Mouse (Mus musculus): ENCODE results near the gene Ddx5. TPM values are rescaled to one million over a fixed set of nuclear protein-coding genes. Genes with fewer than 3 reads are reported as not detected.

The Ddx5 gene
- polyA plus RNA-seq, 1 experiment from 2014 or later: 504 TPM

DNA sequence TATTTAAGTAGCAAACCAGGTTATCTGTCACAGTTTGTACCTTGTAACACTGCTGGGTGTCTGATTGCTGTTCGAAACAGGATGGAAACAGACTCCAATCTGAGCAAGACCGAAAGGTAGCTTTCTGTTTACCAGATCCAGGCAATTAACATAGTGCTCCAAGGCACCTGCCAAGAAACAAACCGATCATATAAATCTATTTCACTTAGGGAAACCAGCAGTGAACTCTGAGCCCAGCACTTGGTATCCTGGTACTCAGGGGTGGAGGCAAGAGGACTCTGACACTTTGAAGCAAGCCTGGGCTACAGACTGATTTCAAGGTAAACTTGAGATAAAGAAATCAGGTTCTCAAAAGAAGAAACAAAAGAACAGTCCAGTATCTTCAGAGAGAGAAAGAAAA is 11.6 kb downstream of the Ddx5 start:
- no peak overlapping the region for H3K9ac ChIP-seq (ENCODE audit: low read length)
- no peak overlapping the region for H3K27ac ChIP-seq (ENCODE audit: low read depth, low read length)
- H3K9me3 ChIP-seq (replicated peaks; ENCODE audit: control insufficient read depth, low read length): no peaks in the 10 kb centered on the region
- DNase-seq (ENCODE audit: low spot score): no peak
- H3K4me3 ChIP-seq (ENCODE audit: low read depth, low read length): no peak overlapping the region
- H3K36me3 ChIP-seq (ENCODE audit: control insufficient read depth, insufficient read depth, low read length): peaks cover 65% of the 10 kb centered on the region
- no peak for ATAC-seq
- H3K27me3 ChIP-seq (replicated peaks; ENCODE audit: control insufficient read depth, insufficient read depth, low read length): no peaks in the 10 kb centered on the region
- H3K4me2 ChIP-seq (ENCODE audit: low read length): no peak overlapping the region
- no peaks in the 10 kb centered on the region for H3K4me1 ChIP-seq (ENCODE audit: control insufficient read depth, insufficient read depth, low read length)
- 91% methylated on average over 3 of the region's 3 CpGs for WGBS

DNA sequence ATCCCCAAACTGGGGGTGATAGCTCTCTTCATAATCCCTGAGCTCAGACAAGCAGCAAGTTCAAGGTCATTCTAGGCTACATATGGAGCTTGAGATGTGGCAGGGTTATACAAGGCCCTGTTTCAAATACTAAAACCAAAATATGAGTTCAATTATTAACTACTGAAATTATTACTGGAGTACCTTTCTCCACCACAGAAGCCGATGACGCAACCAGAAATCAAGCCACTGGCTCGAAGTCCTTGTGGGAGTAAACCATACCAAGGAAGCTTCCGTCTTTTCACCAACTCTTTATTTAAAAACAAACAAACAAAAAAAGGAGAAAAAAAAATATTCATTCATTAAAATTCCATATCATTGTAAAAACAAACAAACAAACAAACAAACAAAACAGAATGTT is 12.0 kb downstream of the Ddx5 start:
- Histone ChIP-seq H3K27ac (ENCODE audit: low read depth, low read length) (no peak overlapping the region), H3K4me1 (ENCODE audit: control insufficient read depth, insufficient read depth, low read length) (no peaks in the 10 kb centered on the region), H3K4me3 (ENCODE audit: low read depth, low read length) (no peak overlapping the region), H3K27me3 (replicated peaks; ENCODE audit: control insufficient read depth, insufficient read depth, low read length) (no peaks in the 10 kb centered on the region), H3K36me3 (ENCODE audit: control insufficient read depth, insufficient read depth, low read length) (peaks cover 65% of the 10 kb centered on the region), H3K9ac (ENCODE audit: low read length) (no peak overlapping the region), H3K9me3 (replicated peaks; ENCODE audit: control insufficient read depth, low read length) (no peaks in the 10 kb centered on the region), H3K4me2 (ENCODE audit: low read length) (no peak overlapping the region)
- 97% methylated on average over 4 of the region's 4 CpGs for WGBS
- DNase-seq (ENCODE audit: low spot score) (no peak), ATAC-seq (no peak)

DNA sequence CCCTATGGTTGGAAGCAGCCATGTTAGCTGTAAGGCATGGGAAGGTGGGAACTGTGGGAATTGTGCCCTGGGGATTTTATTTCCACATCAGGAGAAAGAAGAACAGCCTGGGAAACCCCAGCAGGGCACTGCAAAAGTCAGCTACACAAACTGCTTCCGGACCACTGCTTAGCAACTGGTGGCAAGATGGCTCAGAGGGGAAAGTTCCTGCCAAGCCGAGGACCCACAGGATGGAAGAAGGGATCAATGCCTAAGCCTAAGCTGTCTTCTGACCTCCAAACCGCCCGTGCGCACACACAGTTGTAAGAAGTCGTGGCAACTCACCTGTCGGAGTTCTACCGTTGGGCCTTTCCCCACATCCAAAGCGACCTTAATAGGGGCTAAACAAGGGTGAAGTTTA is 15.9 kb downstream of the Ddx5 start:
- H3K27ac ChIP-seq (ENCODE audit: low read depth, low read length): no peak overlapping the region
- no peak overlapping the region for H3K9ac ChIP-seq (ENCODE audit: low read length)
- H3K9me3 ChIP-seq (replicated peaks; ENCODE audit: control insufficient read depth, low read length): no peaks in the 10 kb centered on the region
- WGBS: 90% methylated on average over 9 of the region's 9 CpGs
- DNase-seq (ENCODE audit: low spot score): no peak
- H3K4me1 ChIP-seq (ENCODE audit: control insufficient read depth, insufficient read depth, low read length): no peaks in the 10 kb centered on the region
- H3K36me3 ChIP-seq (ENCODE audit: control insufficient read depth, insufficient read depth, low read length): peaks cover 76% of the 10 kb centered on the region
- H3K4me3 ChIP-seq (ENCODE audit: low read depth, low read length): no peak overlapping the region
- no peaks in the 10 kb centered on the region for H3K27me3 ChIP-seq (replicated peaks; ENCODE audit: control insufficient read depth, insufficient read depth, low read length)
- ATAC-seq: no peak
- no peak overlapping the region for H3K4me2 ChIP-seq (ENCODE audit: low read length)

DNA sequence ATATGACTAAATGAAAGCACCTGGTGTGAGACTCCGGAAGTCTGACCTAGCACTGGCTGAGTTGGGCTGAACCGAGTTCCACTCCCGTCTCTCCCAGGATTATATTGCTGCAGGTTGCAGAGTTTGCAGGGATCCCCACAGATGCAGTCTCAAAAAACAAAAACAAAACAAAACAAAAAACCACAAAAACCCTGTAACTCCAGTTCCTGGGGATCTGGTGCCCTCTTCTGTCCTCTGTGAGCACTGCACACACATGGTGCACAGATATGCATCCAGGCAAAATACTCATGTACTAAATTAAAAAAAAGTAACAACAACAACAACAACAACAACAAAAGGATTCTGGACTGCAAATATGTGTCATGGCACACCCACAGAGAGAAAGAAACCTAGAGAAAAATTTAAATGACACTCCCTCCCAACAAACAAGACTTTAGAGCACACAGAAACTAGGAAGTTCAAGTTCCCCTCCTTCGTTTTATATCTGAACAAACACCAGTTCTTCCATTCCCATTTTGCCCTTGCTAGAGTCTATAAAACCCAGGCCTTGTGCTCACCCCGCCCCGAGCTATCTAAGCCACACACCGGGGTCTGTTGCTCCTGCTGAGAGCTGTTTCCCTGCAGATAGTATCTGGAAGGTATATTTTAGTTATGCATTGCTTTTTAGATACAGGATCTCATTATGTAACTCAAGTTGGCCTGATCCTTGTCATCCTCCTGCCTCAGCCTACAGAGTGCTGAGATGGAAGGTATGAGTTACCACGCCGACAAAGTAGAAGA is 18.6 kb downstream of the Ddx5 start:
- ATAC-seq (no peak), DNase-seq (ENCODE audit: low spot score) (no peak)
- H3K27me3 ChIP-seq (replicated peaks; ENCODE audit: control insufficient read depth, insufficient read depth, low read length): no peaks in the 10 kb centered on the region
- no peak overlapping the region for H3K27ac ChIP-seq (ENCODE audit: low read depth, low read length)
- WGBS: 95% methylated on average over 9 of the region's 9 CpGs
- no peaks in the 10 kb centered on the region for H3K9me3 ChIP-seq (replicated peaks; ENCODE audit: control insufficient read depth, low read length)
- peaks cover 78% of the 10 kb centered on the region for H3K36me3 ChIP-seq (ENCODE audit: control insufficient read depth, insufficient read depth, low read length)
- H3K4me3 ChIP-seq (ENCODE audit: low read depth, low read length): no peak overlapping the region
- H3K4me1 ChIP-seq (ENCODE audit: control insufficient read depth, insufficient read depth, low read length): no peaks in the 10 kb centered on the region
- H3K4me2 ChIP-seq (ENCODE audit: low read length): no peak overlapping the region
- H3K9ac ChIP-seq (ENCODE audit: low read length): no peak overlapping the region

DNA sequence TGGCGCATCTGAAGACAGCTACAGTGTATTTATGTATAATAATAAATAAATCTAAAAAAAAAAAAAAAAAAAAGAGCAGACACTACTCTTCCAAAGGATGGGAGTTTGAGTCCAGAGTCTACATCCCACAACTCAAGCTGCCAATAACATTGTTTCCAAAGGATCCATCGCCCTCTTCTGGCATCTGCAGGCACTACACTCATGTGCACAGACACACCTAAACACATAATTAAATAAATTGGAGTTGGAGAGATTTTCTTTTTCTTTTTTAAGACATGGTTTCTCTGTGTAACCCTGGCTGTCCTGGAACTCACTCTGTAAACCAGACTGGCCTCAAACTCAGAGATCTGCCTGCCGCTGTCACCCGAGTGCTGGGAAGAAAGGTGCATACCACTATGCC is 21.5 kb downstream of the Ddx5 start:
- DNase-seq (ENCODE audit: low spot score) (no peak), ATAC-seq (no peak)
- Histone ChIP-seq H3K27me3 (replicated peaks; ENCODE audit: control insufficient read depth, insufficient read depth, low read length) (no peaks in the 10 kb centered on the region), H3K9ac (ENCODE audit: low read length) (no peak overlapping the region), H3K9me3 (replicated peaks; ENCODE audit: control insufficient read depth, low read length) (no peaks in the 10 kb centered on the region), H3K36me3 (ENCODE audit: control insufficient read depth, insufficient read depth, low read length) (peaks cover 53% of the 10 kb centered on the region), H3K4me3 (ENCODE audit: low read depth, low read length) (no peak overlapping the region), H3K4me1 (ENCODE audit: control insufficient read depth, insufficient read depth, low read length) (no peaks in the 10 kb centered on the region), H3K27ac (ENCODE audit: low read depth, low read length) (no peak overlapping the region), H3K4me2 (ENCODE audit: low read length) (no peak overlapping the region)
- 93% methylated on average over 4 of the region's 4 CpGs for WGBS

DNA sequence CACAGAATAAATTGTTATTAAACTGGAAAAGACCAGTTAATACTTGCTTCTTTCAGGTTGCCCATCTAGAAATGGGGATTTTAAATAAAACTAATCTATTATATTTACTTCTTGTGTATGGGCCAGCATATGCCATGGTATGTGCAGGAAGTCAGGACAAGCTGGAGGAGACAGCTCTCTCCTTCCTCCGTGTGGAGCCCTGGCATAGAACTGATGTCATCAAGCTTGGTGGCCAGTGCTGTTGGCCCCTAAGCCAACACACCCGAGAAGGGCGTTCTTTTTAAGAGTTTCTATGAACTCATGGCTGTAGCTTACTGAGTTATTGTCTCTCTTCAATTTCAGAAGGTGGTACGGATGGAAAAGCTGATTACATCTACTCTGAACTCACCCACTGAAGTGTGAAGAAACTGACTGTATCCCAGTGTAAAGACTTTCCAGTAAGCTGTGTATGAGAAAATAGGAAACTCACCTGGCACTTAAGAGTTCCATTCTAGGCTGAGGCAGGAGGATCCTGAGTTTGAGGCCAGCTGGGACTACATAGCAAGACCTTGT is 22.3 kb downstream of the Ddx5 start:
- ATAC-seq: no peak
- Histone ChIP-seq H3K27ac (ENCODE audit: low read depth, low read length) (no peak overlapping the region), H3K36me3 (ENCODE audit: control insufficient read depth, insufficient read depth, low read length) (peaks cover 48% of the 10 kb centered on the region), H3K4me2 (ENCODE audit: low read length) (no peak overlapping the region), H3K4me1 (ENCODE audit: control insufficient read depth, insufficient read depth, low read length) (no peaks in the 10 kb centered on the region), H3K27me3 (replicated peaks; ENCODE audit: control insufficient read depth, insufficient read depth, low read length) (no peaks in the 10 kb centered on the region), H3K9ac (ENCODE audit: low read length) (no peak overlapping the region), H3K4me3 (ENCODE audit: low read depth, low read length) (no peak overlapping the region), H3K9me3 (replicated peaks; ENCODE audit: control insufficient read depth, low read length) (no peaks in the 10 kb centered on the region)
- no peak for DNase-seq (ENCODE audit: low spot score)
- WGBS: 94% methylated on average over 4 of the region's 4 CpGs

DNA sequence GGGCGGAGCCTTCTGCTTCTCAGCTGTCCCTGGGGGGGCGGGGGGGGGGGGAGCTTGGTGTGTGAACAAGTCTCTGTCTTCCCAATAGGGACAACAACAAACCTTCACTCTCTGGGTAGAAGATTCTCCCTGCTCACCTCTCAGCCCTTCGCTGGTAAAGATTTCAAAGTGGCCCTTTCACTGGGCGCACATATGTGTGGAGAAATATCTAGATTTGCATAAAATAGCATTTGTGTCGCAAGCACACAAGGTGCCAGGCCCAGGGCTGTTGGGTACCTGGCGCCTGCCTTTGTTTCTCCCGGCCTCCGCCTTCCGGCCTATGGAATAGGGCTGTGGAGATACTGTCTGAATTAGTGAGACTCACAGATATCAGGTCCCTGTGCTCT is 26.2 kb downstream of the Ddx5 start:
- no peak overlapping the region for H3K9ac ChIP-seq (ENCODE audit: low read length)
- ATAC-seq (no peak), DNase-seq (ENCODE audit: low spot score) (no peak)
- H3K27me3 ChIP-seq (replicated peaks; ENCODE audit: control insufficient read depth, insufficient read depth, low read length): no peaks in the 10 kb centered on the region
- no peak overlapping the region for H3K27ac ChIP-seq (ENCODE audit: low read depth, low read length)
- H3K9me3 ChIP-seq (replicated peaks; ENCODE audit: control insufficient read depth, low read length): no peaks in the 10 kb centered on the region
- H3K4me3 ChIP-seq (ENCODE audit: low read depth, low read length): no peak overlapping the region
- WGBS: 78% methylated on average over 9 of the region's 9 CpGs
- H3K36me3 ChIP-seq (ENCODE audit: control insufficient read depth, insufficient read depth, low read length): peaks cover 16% of the 10 kb centered on the region; the same call in 1 of the 2 replicates
- no peaks in the 10 kb centered on the region for H3K4me1 ChIP-seq (ENCODE audit: control insufficient read depth, insufficient read depth, low read length)
- H3K4me2 ChIP-seq (ENCODE audit: low read length): no peak overlapping the region

DNA sequence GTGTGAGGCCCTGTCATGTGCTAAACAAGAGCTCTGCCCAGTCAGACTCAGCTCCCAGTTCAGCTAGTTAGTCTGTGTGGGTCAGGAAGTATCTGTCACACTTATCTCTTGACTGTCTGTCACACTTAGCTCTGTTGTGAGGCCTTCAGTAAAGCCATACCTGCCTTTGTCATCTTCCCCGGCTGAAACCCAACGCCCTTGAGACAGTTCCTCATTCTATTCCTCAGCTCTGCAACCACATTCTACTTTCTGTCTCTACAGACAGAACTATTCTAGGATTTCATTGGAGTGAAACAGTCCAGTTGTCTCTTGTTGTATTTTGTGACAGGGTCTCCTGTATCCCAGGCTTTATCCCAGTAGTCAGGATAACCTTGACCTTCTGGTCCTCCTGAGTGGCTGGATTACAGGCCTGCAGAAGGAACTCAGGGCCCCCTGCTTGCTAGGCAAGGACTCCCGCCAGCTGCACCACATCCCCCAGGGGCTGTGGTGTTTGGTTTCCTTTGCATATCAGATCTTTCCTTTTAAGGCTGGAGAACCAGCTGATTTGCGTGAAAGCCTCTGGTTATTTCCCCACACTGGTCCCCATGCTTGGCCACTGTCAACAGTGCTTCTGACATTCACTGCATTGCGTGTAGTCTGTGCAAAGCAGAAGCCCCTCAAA is 26.7 kb downstream of the Ddx5 start:
- Histone ChIP-seq H3K4me2 (ENCODE audit: low read length) (no peak overlapping the region), H3K9ac (ENCODE audit: low read length) (no peak overlapping the region), H3K36me3 (ENCODE audit: control insufficient read depth, insufficient read depth, low read length) (peaks cover 12% of the 10 kb centered on the region; the same call in 1 of the 2 replicates), H3K4me1 (ENCODE audit: control insufficient read depth, insufficient read depth, low read length) (no peaks in the 10 kb centered on the region), H3K27ac (ENCODE audit: low read depth, low read length) (no peak overlapping the region), H3K4me3 (ENCODE audit: low read depth, low read length) (no peak overlapping the region), H3K27me3 (replicated peaks; ENCODE audit: control insufficient read depth, insufficient read depth, low read length) (no peaks in the 10 kb centered on the region), H3K9me3 (replicated peaks; ENCODE audit: control insufficient read depth, low read length) (no peaks in the 10 kb centered on the region)
- no peak for ATAC-seq
- WGBS: 64% methylated on average over 5 of the region's 5 CpGs
- DNase-seq (ENCODE audit: low spot score): no peak

DNA sequence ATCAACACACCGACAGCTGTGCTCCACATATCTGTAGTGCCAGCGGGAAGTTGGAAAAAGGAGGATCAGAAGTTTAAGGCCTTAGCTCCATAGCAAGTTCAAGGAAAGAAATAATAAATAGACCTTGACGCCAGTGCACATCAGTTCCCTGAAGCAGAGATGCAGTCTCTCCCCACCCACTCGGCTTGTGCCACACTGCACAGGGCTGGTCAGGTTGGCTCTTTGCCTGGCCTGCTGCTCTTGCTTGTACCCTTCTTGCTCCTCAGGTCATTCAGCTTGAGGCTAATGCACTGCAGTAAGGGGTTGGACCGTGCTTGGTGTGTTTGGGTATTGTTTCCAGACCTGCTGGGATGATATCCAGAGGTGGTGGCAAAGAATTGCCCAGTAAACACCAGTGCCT is 28.5 kb downstream of the Ddx5 start:
- no peaks in the 10 kb centered on the region for H3K9me3 ChIP-seq (replicated peaks; ENCODE audit: control insufficient read depth, low read length)
- no peak overlapping the region for H3K4me2 ChIP-seq (ENCODE audit: low read length)
- no peaks in the 10 kb centered on the region for H3K27me3 ChIP-seq (replicated peaks; ENCODE audit: control insufficient read depth, insufficient read depth, low read length)
- DNase-seq (ENCODE audit: low spot score): no peak
- H3K36me3 ChIP-seq (ENCODE audit: control insufficient read depth, insufficient read depth, low read length): 0 out of 2 replicates have a peak, but pooled peaks cover 3% of the 10 kb centered on the region
- WGBS: 94% methylated on average over 5 of the region's 5 CpGs
- no peak overlapping the region for H3K4me3 ChIP-seq (ENCODE audit: low read depth, low read length)
- no peak for ATAC-seq
- H3K9ac ChIP-seq (ENCODE audit: low read length): no peak overlapping the region
- H3K27ac ChIP-seq (ENCODE audit: low read depth, low read length): no peak overlapping the region
- H3K4me1 ChIP-seq (ENCODE audit: control insufficient read depth, insufficient read depth, low read length): no peaks in the 10 kb centered on the region

Data from forebrain, embryonic 14.5 days (tissue).